Mouse (Mus musculus) heart, postnatal 25 days (tissue): ENCODE measurements around the gene Aym1. TPM values are rescaled to one million over a fixed set of nuclear protein-coding genes. Genes with fewer than 3 reads are reported as not detected.

Source experiments
- DNase-seq: peaks from one replicate; pipeline ENCODE4 v3.0.0; 2022; ENCODE audit warnings: low spot score
- intact Hi-C: fragments of 180-260 bp; cut with DNase I; formaldehyde crosslinking; loops from one replicate; pipeline ENCODE4 v1.15.1; 2025
- microRNA-seq: library from miRNA; unstranded; fragments of <30 nt; microRNA quantifications from one replicate; pipeline ENCODE4 v1.2.0, GENCODE M21; 2022
- total RNA-seq, 2 experiments: library from RNA; stranded (reverse); gene quantifications; 2 replicates each; pipeline ENCODE4 v1.2.3; 2021

The Aym1 gene
- total RNA-seq, 2 experiments from 2014 or later: not detected

DNA sequence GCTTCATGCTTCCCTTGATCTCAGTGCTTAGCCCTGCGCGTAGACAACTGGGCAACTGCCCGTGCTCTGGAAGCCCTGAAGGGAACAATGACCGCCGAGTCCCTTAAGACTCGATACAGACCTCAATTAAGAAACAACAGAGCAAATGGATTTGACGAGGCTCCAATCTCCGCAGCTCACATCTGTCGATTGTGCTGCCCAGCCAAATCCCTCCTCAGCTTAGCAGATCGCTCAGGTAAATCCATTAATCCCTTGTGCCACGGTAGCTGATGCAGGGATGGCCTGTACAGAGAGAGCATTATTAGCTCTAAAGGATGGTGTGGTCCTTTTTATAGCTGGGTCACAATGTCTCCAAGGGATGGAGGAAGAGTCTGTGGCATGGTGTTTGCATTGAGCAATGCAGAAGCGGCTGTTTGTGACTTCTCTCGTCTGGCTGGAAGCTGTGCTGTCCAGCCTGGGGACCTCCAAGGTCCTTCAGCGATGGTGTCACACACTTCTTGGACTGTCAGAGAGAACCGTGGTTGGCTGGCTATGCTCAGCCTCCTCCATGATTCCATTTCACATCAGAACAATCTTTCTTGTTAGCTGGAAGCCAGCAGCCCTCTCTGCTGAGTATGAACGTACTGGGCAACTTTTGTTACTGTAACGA lies 39.3 kb downstream of the Aym1 start:
- no peak for DNase-seq
- intact Hi-C loops: no loop called here

DNA sequence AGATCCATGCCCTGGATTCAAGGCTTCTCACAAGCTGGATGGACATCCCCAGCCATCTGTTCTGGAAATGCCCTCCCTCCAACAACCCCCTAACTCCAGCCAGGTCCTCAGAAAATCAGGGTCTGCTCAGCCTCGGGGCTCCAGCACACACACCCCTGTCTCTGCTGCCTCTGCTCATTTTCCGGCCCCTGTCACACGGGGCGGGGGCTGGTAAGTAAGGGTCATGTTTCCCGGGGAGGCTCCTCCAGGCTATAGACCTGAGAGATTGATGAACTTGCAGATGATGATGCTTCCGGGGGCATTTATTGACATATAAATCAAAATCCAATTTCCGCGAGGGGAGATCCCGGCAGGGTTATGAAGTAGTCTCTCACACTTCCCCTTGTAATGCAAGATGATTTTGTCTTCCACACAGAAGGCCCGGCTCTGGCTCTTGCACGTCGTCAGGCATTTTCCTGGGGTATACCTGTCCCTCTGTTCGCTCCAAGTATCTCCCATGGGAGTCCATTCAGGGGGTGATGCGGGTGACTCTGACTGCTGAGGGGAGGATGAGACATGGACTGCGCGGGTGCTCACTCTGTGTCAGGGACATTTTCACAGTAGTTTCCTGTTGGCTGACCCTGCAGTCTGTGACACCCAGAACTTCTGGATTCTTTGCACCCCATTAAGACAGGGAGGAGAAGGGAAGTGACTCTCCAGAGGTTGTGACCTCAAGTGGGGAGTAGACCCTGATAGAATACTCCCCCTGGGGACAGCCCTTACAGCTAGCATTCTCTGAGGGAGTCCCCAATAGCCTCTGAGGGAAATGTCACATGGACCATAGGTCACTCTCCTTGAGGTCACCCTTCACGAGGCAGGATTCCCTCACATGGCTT lies 40.6 kb downstream of the Aym1 start:
- intact Hi-C loops: no loop called here
- DNase-seq: no peak

DNA sequence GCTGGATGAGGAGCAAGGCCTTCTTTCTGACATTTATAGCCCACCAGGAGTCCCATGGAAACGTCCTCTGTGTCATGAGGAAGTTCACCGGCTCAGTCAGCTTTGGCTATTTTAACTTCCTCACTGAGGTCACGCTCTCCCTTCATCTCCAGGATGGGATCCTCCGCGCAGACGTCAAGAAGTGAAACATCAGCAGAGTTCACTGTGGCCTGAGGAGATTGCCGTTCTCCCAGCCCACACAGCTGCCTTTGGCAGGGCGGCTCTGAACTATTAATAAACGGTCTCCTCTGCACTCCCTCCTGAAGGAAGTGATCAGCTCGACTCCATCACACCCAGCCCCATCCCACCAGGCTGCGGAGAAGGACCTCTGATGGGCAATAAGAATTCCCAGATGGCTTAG lies 45.6 kb downstream of the Aym1 start:
- DNase-seq: no peak
- intact Hi-C loops: no loop called here

DNA sequence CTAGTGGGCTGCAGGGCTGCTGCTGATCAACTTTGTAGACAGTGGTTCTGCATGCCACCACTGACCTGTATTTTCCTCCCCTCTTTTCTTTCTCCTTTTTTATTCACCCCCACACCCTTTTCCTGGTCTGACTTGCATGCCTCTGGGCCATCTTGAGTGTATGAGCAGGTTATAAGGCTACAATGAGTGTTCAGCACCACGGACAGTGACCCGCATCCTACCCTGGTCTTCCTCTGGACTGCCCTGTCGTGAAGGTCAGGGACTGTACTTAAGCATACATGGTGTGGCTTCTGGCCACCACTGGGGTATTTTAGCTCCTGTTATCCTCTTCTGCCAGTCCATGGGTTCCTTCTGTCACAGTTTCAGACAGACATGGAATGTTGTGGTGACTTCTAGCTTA lies 50.3 kb downstream of the Aym1 start:
- intact Hi-C loops: no loop called here

More for the DNA sequence above, 50.3 kb downstream of the Aym1 start:
- no peak for DNase-seq

Small RNA genes within 50 kb of the gene (microRNA-seq; reads per million reads assigned to microRNA genes)
- gene Mir7229 (not detected), gene Mir7230 (not detected)

Other genes starting within 250 kb of the Aym1 start
- gene 2900026A02Rik, start 136.1 kb upstream of the Aym1 start, total RNA-seq: 10 to 100 TPM; 21.3 to 26.1 TPM
- not detected for gene Tmem211, start 130.4 kb upstream of the Aym1 start, total RNA-seq
- 1 to 10 TPM in 1 of 2 experiments, under 1 TPM in 1; 0.52 to 1.1 TPM for gene Sgsm1, start 46.5 kb upstream of the Aym1 start, total RNA-seq
- gene Wscd2, start 133.0 kb downstream of the Aym1 start, total RNA-seq: under 1 TPM; 0.34 to 0.36 TPM